Mouse (Mus musculus) bone marrow, adult 2 months (tissue): ENCODE results near the gene Prdm2. TPM values are rescaled to one million over a fixed set of nuclear protein-coding genes. Genes with fewer than 3 reads are reported as not detected.

Experiments used
- H3K27ac ChIP-seq: fragments of 200-500 bp; 2 replicates; pipeline ENCODE4 v1.5.1; 2012; ENCODE audit warnings: low read depth, mild to moderate bottlenecking, control low read depth, inconsistent platforms, low read length; ENCODE audit not compliant: control insufficient read depth, poor library complexity, insufficient read depth
- H3K4me1 ChIP-seq: fragments of 200-500 bp; 2 replicates; pipeline ENCODE4 v1.6.1; 2011; ENCODE audit warnings: low read length; ENCODE audit not compliant: control insufficient read depth, insufficient read depth
- H3K4me3 ChIP-seq: fragments of 200-500 bp; replicated peaks from 2 replicates; pipeline ENCODE3; 2011; ENCODE audit warnings: mild to moderate bottlenecking, low read depth, low read length, control low read depth; ENCODE audit not compliant: control insufficient read depth
- CTCF ChIP-seq: fragments of 200-500 bp; IDR thresholded peaks from 2 replicates; pipeline ENCODE4 v1.5.1; 2011; ENCODE audit warnings: low read length, control low read depth; ENCODE audit not compliant: control insufficient read depth, insufficient read depth
- POLR2A ChIP-seq: fragments of 200-500 bp; IDR thresholded peaks from 2 replicates; pipeline ENCODE4 v1.6.1; 2011; ENCODE audit warnings: low read depth, mild to moderate bottlenecking, control low read depth, low read length, borderline replicate concordance; ENCODE audit not compliant: control insufficient read depth
- whole genome bisulfite sequencing: fragments of 180-500 bp; shearing (Covaris S2); methylation state at CpG from one replicate; pipeline ENCODE4 v1.1.7; 2018; 5-methylcytosine and 5-hydroxymethylcytosine counted together
- polyA plus RNA-seq: library from polyadenylated mRNA; stranded (reverse); fragments of >200 nt; gene quantifications from 2 replicates; pipeline ENCODE4 v1.2.4, GENCODE M21; 2011; ENCODE audit warnings: low replicate concordance; ENCODE audit not compliant: missing spikeins, insufficient read depth, insufficient read length

The Prdm2 gene
- polyA plus RNA-seq, 1 experiment, result 17.7 TPM

DNA sequence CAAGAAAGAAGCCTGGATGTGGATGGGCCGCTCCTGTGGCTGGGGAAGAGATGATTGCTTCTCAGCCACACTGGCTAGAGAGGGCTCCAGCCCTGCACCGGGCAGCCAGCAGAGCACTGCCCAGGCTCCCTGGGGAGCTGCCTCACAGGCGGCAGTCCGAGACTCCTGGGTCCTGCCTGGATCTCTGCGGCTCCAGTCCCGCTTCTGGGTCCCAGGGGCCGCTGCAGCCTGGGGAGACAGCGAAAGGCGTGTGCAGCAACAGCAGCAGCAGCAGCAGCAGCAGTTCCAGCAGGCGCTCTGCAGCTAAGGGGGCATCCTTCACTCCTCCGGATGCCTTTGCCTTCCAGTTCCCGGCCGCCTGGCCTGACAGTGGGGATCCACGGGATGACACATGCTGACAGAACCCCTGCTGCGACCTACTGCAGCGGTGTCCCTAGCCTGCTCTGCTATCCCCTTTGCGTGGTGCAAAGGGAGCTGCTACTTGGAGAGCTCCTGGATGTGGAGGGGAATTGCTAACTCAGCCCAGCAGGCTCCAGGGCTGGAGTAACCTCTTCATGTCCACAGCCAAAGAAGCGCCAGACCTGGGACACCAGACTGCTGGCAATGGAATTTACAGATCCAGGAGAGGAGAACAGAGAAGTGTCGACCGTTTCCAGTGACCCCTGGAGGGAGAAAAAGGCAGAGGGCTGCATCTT lies 138.6 kb downstream of the Prdm2 start:
- Histone ChIP-seq H3K4me3 (no peak overlapping the region), H3K27ac (no peak overlapping the region), H3K4me1 (no peaks in the 10 kb centered on the region)
- TF ChIP-seq CTCF, result no peak
- no peak for TF ChIP-seq POLR2A
- 13% methylated on average over 20 of the region's 20 CpGs for WGBS

DNA sequence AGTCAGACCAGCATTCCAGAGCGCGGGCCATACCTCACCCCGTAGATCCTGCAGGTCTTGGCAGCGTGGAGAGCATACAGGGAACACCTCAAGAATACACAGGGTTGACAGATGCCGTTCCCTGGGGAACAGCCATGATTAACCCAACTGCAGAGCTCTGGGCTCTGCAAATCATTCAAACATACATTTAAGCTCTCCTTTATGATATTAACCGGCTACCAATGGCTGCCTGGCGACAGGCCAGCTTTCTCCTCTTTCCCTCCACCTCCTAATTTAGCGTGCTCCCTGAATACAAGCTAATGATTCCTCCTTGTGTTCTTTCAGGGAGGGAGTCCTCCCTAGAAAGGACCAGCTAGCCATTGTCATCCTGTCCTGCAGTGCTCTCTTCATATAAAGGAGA lies 141.0 kb downstream of the Prdm2 start:
- Histone ChIP-seq H3K4me1 (no peaks in the 10 kb centered on the region), H3K4me3 (no peak overlapping the region), H3K27ac (no peak overlapping the region)
- WGBS, result 70% methylated on average over 8 of the region's 8 CpGs
- TF ChIP-seq POLR2A (no peak), CTCF (no peak)

DNA sequence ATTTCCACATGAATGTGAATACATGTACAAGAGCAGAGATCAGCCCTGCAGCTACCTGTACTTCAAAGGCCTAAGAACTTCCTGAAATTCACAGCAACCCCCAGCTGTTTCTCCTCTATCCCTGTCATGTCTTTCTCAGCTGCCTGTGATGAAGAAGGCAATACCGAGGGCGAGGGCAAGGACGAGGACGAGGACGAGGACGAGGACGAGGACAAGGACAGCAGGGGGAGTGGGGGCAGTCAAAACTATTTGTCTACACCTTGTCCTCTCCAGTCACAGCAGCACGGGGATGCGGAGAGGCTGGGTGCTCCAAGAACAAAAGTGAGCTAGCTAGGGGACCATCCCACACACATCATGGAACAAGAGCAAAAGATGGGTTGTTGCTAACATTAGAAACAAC lies 145.8 kb downstream of the Prdm2 start:
- 81% methylated on average over 9 of the region's 9 CpGs for WGBS
- TF ChIP-seq POLR2A (no peak), CTCF (no peak)
- Histone ChIP-seq H3K4me3 (no peak overlapping the region), H3K4me1 (no peaks in the 10 kb centered on the region), H3K27ac (no peak overlapping the region)

DNA sequence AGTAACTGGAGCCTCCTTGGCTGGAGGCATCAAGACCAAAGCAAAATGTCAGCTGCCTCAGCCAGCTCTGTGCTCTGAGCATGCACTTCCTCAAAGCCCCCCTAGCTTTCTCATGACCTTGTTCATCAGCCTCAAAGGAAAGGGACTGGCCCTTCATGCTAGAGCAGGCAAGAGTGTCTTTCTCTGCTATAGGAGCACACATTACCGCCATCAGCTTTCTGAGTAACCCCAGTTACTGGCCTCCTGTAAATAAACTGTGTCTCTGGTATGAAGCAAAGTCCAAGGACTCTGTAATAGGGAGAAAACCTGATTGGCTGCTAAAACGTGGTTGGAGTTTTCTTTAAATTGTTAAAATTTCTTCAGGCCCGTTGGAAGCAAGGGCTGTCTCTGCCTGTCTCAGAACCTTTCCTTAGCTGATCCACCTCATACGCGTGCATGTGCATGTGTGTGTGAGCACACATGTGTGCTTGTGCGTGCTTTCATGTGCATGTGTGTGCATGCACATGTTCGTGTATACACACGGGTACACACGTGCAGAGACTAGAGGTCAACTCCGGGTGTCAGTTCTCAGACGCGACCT lies 153.9 kb downstream of the Prdm2 start:
- Histone ChIP-seq H3K4me3 (no peak overlapping the region), H3K27ac (no peak overlapping the region), H3K4me1 (no peaks in the 10 kb centered on the region)
- TF ChIP-seq POLR2A (no peak), CTCF (no peak)
- 85% methylated on average over 12 of the region's 12 CpGs for WGBS

Other genes with a start within 250 kb of the Prdm2 start
- 14.1 TPM in 1 of 2 replicates, not detected in the other for gene Pdpn, start 86.6 kb upstream of the Prdm2 start, polyA plus RNA-seq
- not detected in 2 replicates for gene Lrrc38, start 136.8 kb upstream of the Prdm2 start, polyA plus RNA-seq
- not detected in 2 replicates for gene Pramel1, start 181.4 kb upstream of the Prdm2 start, polyA plus RNA-seq
- 3.4 and 4.3 TPM in 2 replicates for gene Pramef8, start 199.4 kb upstream of the Prdm2 start, polyA plus RNA-seq
- gene Oog4, start 237.3 kb upstream of the Prdm2 start, polyA plus RNA-seq, result not detected in 2 replicates